8 mouse cellular contexts compared by ENCODE assay signal in genomic region chr4:106560846-106561781, GRCm38 (mm10). TPM values are rescaled to one million over a fixed set of nuclear protein-coding genes. Genes with fewer than 3 reads are reported as not detected.
DNase-seq lines count a peak whose midpoint lies in the region; ATAC-seq lines count a peak whose summit lies in the region.

Dhcr24 (plus strand) TSS chr4:106561038.

- peak within 1 kb of the TSS; percentile 88 for H3K9ac ChIP-seq in heart, embryonic 13.5 days
- peak within 1 kb of the TSS; percentile 87 for H3K9ac ChIP-seq in liver, embryonic 12.5 days
- peak within 1 kb of the TSS; percentile 76 for H3K9ac ChIP-seq in stomach, embryonic 15.5 days

- no peaks in the 10 kb centered on the region for H3K27me3 ChIP-seq in heart, embryonic 13.5 days (replicated peaks)
- H3K27me3 ChIP-seq in liver, embryonic 12.5 days (replicated peaks): no peaks in the 10 kb centered on the region
- no peaks in the 10 kb centered on the region for H3K27me3 ChIP-seq in stomach, embryonic 15.5 days (replicated peaks)

- H3K4me1 ChIP-seq in heart, embryonic 13.5 days: peaks cover 31% of the 10 kb centered on the region
- peaks cover 45% of the 10 kb centered on the region for H3K4me1 ChIP-seq in liver, embryonic 12.5 days
- H3K4me1 ChIP-seq in stomach, embryonic 15.5 days: peaks cover 29% of the 10 kb centered on the region

- under 1% methylated on average over 89 of the region's 89 CpGs for WGBS in heart, embryonic 13.5 days
- WGBS in liver, embryonic 12.5 days (ENCODE audit: insufficient replicate concordance): under 1% methylated on average over 83 of the region's 89 CpGs
- under 1% methylated on average over 89 of the region's 89 CpGs for WGBS in stomach, embryonic 15.5 days

- no peaks in the 10 kb centered on the region for H3K9me3 ChIP-seq in heart, embryonic 13.5 days
- H3K9me3 ChIP-seq in liver, embryonic 12.5 days (replicated peaks): no peaks in the 10 kb centered on the region
- H3K9me3 ChIP-seq in stomach, embryonic 15.5 days: no peaks in the 10 kb centered on the region

- peaks cover 20% of the 10 kb centered on the region for H3K36me3 ChIP-seq in heart, embryonic 13.5 days
- peaks cover 32% of the 10 kb centered on the region for H3K36me3 ChIP-seq in liver, embryonic 12.5 days
- 0 out of 2 replicates have a peak, but pooled peaks cover 8% of the 10 kb centered on the region for H3K36me3 ChIP-seq in stomach, embryonic 15.5 days

- H3K4me3 ChIP-seq in heart, embryonic 13.5 days: peak within 1 kb of the TSS; percentile 87
- peak within 1 kb of the TSS; percentile 83 for H3K4me3 ChIP-seq in liver, embryonic 12.5 days
- peak within 1 kb of the TSS; percentile 92 for H3K4me3 ChIP-seq in stomach, embryonic 15.5 days (replicated peaks)

- ATAC-seq in erythroid progenitor cell, adult 5-6 weeks (replicated peaks; ENCODE audit: low FRiP score, poor library complexity, severe bottlenecking): peak; percentile 92
- peak; percentile 90 for ATAC-seq in heart, embryonic 13.5 days (ENCODE audit: extremely low read depth, insufficient number of reproducible peaks, low FRiP score, low TSS enrichment)
- ATAC-seq in liver, embryonic 12.5 days: peak; percentile 97
- ATAC-seq in stomach, embryonic 15.5 days (ENCODE audit: insufficient read depth, low FRiP score, low read depth): peak; percentile 97

- peak within 1 kb of the TSS; percentile 97 for H3K4me2 ChIP-seq in heart, embryonic 13.5 days
- H3K4me2 ChIP-seq in liver, embryonic 12.5 days: peak within 1 kb of the TSS; percentile 99
- H3K4me2 ChIP-seq in stomach, embryonic 15.5 days: peak within 1 kb of the TSS; percentile 93

- H3K27ac ChIP-seq in heart, embryonic 13.5 days (replicated peaks): peak within 1 kb of the TSS; percentile 76
- H3K27ac ChIP-seq in liver, embryonic 12.5 days: peak within 1 kb of the TSS; percentile 89
- H3K27ac ChIP-seq in stomach, embryonic 15.5 days: peak within 1 kb of the TSS; percentile 88

- DNase-seq in CD4-positive helper T cell, adult 2 months (ENCODE audit: low read depth, low spot score): peak; percentile 91
- peak; percentile 91 for DNase-seq in brain, embryonic 18.5 days (ENCODE audit: low read depth, low spot score)
- peak; percentile 96 for DNase-seq in kidney, postnatal 10 days
- DNase-seq in natural killer cell, adult 2 months (ENCODE audit: low spot score in 2 of 2): peak; percentile 27 to 58

RNA-seq across cellular contexts. Expression of gene Dhcr24, which starts in this region (rescaled TPM):
- 2.2 and 6.7 TPM in 2 replicates for total RNA-seq in erythroid progenitor cell, adult 5-6 weeks (2015; ENCODE audit: low replicate concordance)
- total RNA-seq in erythroid progenitor cell, adult 5-6 weeks (2017; ENCODE audit: low replicate concordance): 1.9 and 3.1 TPM in 2 replicates
- 3.5 and 3.8 TPM in 2 replicates for polyA plus RNA-seq in heart, embryonic 13.5 days (2015; fragmentation: Nextera tagmentation; extraction: Ambion mirVana)
- 5.8 and 5.9 TPM in 2 replicates for polyA plus RNA-seq in liver, embryonic 12.5 days (2016; fragmentation: Nextera tagmentation; extraction: Ambion mirVana)
- polyA plus RNA-seq in stomach, embryonic 15.5 days (2015; fragmentation: Nextera tagmentation; extraction: Ambion mirVana): 6.3 and 7.7 TPM in 2 replicates

Comparison
In these comparisons a context has a peak if more than half of its experiments do, and no peak if none do; other contexts are left out.
1. Peak in every context shown above with its lines: DNase-seq, ATAC-seq, H3K4me3 ChIP-seq and H3K27ac ChIP-seq.
2. DNase-seq: peak in every context shown above with its lines; median percentile 96 in kidney, postnatal 10 days; 91 in CD4-positive helper T cell, adult 2 months; 91 in brain, embryonic 18.5 days; 42 in natural killer cell, adult 2 months.